Mouse (Mus musculus): ENCODE data around the gene Tbrg4. TPM values are rescaled to one million over a fixed set of nuclear protein-coding genes. Genes with fewer than 3 reads are reported as not detected.

Tbrg4 gene
- polyA plus RNA-seq, 1 experiment = 9.6 TPM

DNA sequence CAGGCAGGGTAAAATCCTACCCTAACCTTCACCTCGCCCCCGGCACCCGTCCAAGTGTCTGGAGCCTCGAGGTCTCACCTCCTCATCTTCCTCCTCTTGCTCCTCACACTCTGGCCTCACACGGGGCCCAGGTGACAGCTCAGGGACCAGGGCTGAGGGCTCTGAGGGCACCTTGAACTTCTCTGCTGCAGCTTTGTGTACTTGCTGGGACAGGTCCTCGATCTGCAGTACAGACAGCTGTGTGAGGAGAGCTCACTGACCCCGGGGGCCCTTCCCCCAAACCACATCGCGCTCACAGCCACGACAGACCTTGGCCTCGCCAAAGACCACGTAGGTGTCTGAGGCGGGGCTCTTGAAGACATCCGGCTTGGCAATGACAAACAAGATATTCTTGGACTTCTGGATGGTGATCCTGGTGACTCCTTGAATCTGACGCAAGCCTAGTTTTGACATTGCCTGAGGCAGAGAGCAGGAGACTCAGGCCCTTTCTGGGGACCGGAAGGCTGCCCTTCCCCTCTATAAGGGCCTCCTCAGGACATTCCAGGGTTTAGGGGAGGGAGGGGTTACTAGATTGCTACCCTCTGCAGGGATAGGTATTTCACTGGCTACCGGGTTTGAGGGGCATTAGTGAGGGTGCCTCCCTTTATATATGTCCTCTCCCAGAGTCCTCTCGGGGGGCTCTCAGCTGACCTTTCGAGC, 27.5 kb downstream of the Tbrg4 start:
- peak overlapping the region; percentile 55 for H3K4me3 ChIP-seq (replicated peaks)
- TF ChIP-seq GATA1 (IDR thresholded peaks at IDR 0.05; ENCODE audit: low read length) = no peak
- TF ChIP-seq TAL1 (IDR thresholded peaks at IDR 0.05; ENCODE audit: low read length) = no peak

DNA sequence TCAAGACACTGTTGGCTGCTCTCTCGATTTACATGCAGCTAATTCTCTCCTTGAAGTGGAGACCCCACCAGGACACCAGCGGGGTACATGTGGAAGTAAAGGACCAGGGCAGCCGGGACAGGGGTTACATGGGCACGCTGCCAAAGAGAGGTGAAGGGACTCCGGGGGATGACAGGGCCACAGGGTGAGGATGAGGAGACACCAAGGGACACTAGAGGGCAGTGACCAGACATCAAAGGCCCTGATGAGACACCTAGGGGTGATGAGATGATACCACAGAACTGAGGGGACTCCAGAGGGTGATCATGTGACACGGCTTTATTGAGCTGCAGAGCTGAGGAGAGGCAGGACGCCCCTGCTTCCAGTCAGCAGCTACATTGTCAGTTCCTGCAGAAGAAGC, 28.3 kb downstream of the Tbrg4 start:
- H3K4me3 ChIP-seq (replicated peaks) = no peak overlapping the region
- no peaks in the 10 kb centered on the region for H3K9me3 ChIP-seq (ENCODE audit: control insufficient read depth, low read length)
- H3K4me1 ChIP-seq (ENCODE audit: control insufficient read depth) = peaks cover 94% of the 10 kb centered on the region
- H3K27me3 ChIP-seq (ENCODE audit: control insufficient read depth) = peaks cover 11% of the 10 kb centered on the region
- peaks cover 64% of the 10 kb centered on the region for H3K36me3 ChIP-seq (ENCODE audit: control insufficient read depth)
- TF ChIP-seq GATA1 (IDR thresholded peaks at IDR 0.05; ENCODE audit: low read length) (no peak), TAL1 (IDR thresholded peaks at IDR 0.05; ENCODE audit: low read length) (no peak)

More for the DNA sequence above, 27.5 kb downstream of the Tbrg4 start:
- H3K36me3 ChIP-seq (ENCODE audit: control insufficient read depth) = peaks cover 56% of the 10 kb centered on the region
- H3K4me1 ChIP-seq (ENCODE audit: control insufficient read depth) = peaks cover 86% of the 10 kb centered on the region
- H3K9me3 ChIP-seq (ENCODE audit: control insufficient read depth, low read length) = no peaks in the 10 kb centered on the region
- H3K27me3 ChIP-seq (ENCODE audit: control insufficient read depth) = peaks cover 19% of the 10 kb centered on the region

DNA sequence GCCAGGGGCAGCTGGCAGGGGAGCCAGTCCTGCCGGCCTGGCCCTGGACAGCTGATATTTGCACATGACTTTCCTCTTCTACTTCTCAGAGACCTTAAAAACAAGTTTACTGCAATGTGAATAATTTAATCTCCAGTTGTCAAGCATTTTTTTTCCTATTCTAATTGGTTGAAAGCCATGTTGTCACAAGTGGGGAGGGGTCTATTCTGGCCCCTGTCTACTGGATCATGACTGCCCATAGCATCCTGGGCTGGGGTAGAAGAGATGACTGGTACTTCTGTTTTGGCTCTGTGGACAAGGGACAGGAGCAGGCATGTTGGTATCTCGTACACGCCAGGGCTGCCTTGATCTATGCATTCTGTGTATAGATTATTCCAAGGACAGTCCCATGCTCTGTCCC, 29.3 kb downstream of the Tbrg4 start:
- TF ChIP-seq GATA1 (IDR thresholded peaks at IDR 0.05; ENCODE audit: low read length) = no peak
- no peak for TF ChIP-seq TAL1 (IDR thresholded peaks at IDR 0.05; ENCODE audit: low read length)
- H3K36me3 ChIP-seq (ENCODE audit: control insufficient read depth) = peaks cover 73% of the 10 kb centered on the region
- H3K4me1 ChIP-seq (ENCODE audit: control insufficient read depth) = peaks cover 95% of the 10 kb centered on the region
- H3K9me3 ChIP-seq (ENCODE audit: control insufficient read depth, low read length) = no peaks in the 10 kb centered on the region
- peaks cover 2% of the 10 kb centered on the region for H3K27me3 ChIP-seq (ENCODE audit: control insufficient read depth)
- H3K4me3 ChIP-seq (replicated peaks) = no peak overlapping the region

DNA sequence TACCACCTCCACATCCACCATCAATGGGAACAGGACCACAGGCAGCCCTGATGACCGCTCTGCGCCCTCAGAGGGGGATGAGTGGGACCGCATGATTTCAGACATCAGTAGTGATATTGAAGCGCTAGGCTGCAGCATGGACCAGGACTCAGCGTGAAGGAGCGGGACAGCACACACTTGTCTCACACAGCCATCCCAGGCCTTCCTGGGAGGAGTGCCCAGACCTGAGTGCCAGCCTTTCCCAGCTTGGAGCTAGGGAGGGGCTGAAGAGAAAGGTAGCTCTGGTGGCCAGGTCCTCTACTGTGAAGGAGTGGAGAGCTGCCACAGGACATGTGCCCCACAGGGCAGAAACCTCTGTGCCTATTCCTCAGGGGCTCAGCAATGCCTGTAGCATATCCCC, 29.7 kb downstream of the Tbrg4 start:
- Histone ChIP-seq H3K9me3 (ENCODE audit: control insufficient read depth, low read length) (no peaks in the 10 kb centered on the region), H3K36me3 (ENCODE audit: control insufficient read depth) (peaks cover 77% of the 10 kb centered on the region), H3K27me3 (ENCODE audit: control insufficient read depth) (no peaks in the 10 kb centered on the region), H3K4me1 (ENCODE audit: control insufficient read depth) (peaks cover 97% of the 10 kb centered on the region), H3K4me3 (replicated peaks) (no peak overlapping the region)
- TF ChIP-seq GATA1 (IDR thresholded peaks at IDR 0.05; ENCODE audit: low read length) (no peak), TAL1 (IDR thresholded peaks at IDR 0.05; ENCODE audit: low read length) (no peak)

DNA sequence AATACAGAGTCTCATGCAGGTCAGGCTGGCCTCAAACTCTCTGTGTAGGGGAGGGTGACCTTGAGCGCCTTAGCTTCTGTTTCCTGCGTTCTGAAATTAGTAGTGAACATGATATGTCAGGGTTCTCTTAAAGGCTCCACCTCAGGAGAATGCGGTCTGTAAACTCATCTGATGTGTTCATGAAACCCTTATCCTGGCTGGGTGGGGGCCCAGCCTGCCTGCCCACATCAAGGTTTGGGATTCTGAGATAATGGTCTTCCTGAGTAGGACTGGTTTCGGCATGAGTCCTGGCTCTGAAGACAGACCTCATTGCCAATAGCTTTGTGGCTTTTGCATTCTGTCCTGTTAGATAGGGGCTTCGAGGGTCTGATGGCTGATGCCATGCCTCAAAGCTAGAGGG, 30.5 kb downstream of the Tbrg4 start:
- H3K9me3 ChIP-seq (ENCODE audit: control insufficient read depth, low read length) = no peaks in the 10 kb centered on the region
- H3K27me3 ChIP-seq (ENCODE audit: control insufficient read depth) = no peaks in the 10 kb centered on the region
- H3K4me3 ChIP-seq (replicated peaks) = no peak overlapping the region
- TF ChIP-seq TAL1 (IDR thresholded peaks at IDR 0.05; ENCODE audit: low read length) (no peak), GATA1 (IDR thresholded peaks at IDR 0.05; ENCODE audit: low read length) (no peak)
- H3K36me3 ChIP-seq (ENCODE audit: control insufficient read depth) = peaks cover 86% of the 10 kb centered on the region
- H3K4me1 ChIP-seq (ENCODE audit: control insufficient read depth) = peaks cover 97% of the 10 kb centered on the region

DNA sequence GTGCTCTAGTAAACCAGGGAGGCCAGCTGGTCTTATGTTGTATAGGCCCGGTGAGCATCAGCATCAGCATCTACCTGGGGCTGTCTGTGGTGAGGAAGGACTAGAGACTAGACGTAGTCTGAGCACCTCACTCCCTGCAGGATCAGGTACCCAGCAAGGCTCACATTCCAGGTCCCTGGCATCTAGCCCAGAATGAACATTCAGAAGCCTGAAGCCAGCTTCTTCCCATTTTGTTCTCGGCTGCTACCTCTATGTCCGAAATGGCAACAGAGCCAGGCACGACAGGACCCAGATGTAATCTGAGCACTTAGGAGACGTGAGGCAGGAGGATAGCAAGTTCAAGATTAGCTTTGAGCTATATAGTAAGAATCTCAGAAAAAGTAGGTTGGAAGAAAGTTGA, 31.0 kb downstream of the Tbrg4 start:
- H3K27me3 ChIP-seq (ENCODE audit: control insufficient read depth) = no peaks in the 10 kb centered on the region
- no peaks in the 10 kb centered on the region for H3K9me3 ChIP-seq (ENCODE audit: control insufficient read depth, low read length)
- TF ChIP-seq TAL1 (IDR thresholded peaks at IDR 0.05; ENCODE audit: low read length) = no peak
- no peak for TF ChIP-seq GATA1 (IDR thresholded peaks at IDR 0.05; ENCODE audit: low read length)
- H3K4me3 ChIP-seq (replicated peaks) = no peak overlapping the region
- H3K36me3 ChIP-seq (ENCODE audit: control insufficient read depth) = peaks cover 91% of the 10 kb centered on the region
- peaks cover 97% of the 10 kb centered on the region for H3K4me1 ChIP-seq (ENCODE audit: control insufficient read depth)

DNA sequence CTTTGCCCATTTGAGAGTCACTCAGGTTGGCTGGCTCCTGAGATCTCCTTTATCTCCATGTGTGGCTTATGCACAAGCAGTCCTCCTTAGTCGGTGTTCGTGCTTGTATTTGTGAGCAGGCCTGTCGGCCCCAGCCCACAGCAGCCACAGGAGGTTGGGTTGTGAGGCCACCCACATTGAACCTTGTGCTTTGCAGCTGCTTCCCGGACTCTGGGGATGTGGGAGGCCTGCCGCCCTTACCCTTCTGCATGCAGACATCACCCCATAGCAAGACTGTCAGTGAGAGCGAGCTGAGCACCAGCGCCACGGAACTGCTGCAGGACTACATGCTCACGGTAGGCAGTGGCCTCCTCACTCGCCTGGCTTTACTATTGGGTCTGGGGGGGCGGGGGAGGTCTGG, 32.5 kb downstream of the Tbrg4 start:
- H3K27me3 ChIP-seq (ENCODE audit: control insufficient read depth) = no peaks in the 10 kb centered on the region
- H3K4me1 ChIP-seq (ENCODE audit: control insufficient read depth) = peaks cover 96% of the 10 kb centered on the region
- TF ChIP-seq GATA1 (IDR thresholded peaks at IDR 0.05; ENCODE audit: low read length) (no peak), TAL1 (IDR thresholded peaks at IDR 0.05; ENCODE audit: low read length) (no peak)
- H3K36me3 ChIP-seq (ENCODE audit: control insufficient read depth) = peaks cover 96% of the 10 kb centered on the region
- no peak overlapping the region for H3K4me3 ChIP-seq (replicated peaks)
- no peaks in the 10 kb centered on the region for H3K9me3 ChIP-seq (ENCODE audit: control insufficient read depth, low read length)

DNA sequence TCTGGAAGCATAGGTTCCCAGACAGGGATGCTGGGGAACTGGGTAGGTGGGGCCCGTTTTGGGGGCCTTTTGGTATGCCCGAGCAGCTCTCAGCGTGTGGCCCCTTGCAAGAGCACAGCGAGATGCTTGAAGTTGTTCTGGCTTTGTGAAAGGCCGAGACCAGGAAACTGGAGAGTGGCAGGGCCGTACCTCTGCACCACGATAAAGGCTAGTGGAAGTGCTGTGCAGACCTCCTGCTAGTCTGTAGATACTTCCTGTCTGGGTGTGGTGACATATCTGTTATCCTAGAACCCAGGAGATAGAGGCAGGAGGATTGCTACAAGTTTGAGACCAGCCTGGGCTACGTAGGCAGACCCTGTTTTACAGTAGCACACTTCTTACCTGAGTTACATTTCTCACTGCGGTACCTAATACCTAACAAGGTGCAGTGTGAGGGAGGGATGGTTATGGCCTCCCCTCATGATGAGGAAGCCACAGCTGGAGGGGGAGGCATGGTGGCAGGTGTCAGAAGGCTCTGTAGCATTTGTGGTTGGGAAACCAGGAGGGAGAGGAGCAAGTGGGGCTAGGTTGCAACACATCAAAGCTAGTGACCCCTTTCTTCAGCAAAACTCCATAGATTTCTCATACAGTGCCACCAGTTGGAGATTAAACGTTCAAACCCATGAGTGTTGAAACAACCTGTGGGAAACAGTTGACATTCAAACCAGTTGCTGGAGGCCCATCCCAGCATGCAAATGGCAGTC, 34.8 kb downstream of the Tbrg4 start:
- Histone ChIP-seq H3K4me3 (replicated peaks) (peak overlapping the region; percentile 33), H3K36me3 (ENCODE audit: control insufficient read depth) (peaks cover 93% of the 10 kb centered on the region), H3K9me3 (ENCODE audit: control insufficient read depth, low read length) (no peaks in the 10 kb centered on the region), H3K27me3 (ENCODE audit: control insufficient read depth) (no peaks in the 10 kb centered on the region), H3K4me1 (ENCODE audit: control insufficient read depth) (peaks cover 93% of the 10 kb centered on the region)
- TF ChIP-seq GATA1 (IDR thresholded peaks at IDR 0.05; ENCODE audit: low read length) = peak; percentile 51
- peak; percentile 63 for TF ChIP-seq TAL1 (IDR thresholded peaks at IDR 0.05; ENCODE audit: low read length)

DNA sequence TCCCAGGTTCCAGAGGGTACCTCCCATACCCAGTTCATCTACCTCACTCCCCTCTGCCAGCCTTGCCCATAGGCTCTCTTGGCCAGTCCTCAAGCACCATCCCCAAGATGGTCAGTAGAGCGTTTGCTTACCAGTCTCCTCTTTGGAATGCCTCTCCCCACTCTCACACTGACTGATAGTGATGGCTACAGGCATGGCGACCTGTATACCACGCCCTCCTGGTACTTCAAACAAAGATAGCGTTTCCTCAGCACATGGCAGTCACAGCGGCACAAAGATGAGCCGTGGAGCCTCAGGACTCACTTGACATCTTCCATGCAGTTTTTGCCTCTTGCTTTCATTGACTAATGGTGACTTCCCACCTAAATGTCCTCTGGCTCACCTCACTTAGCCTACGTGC, 36.0 kb downstream of the Tbrg4 start:
- Histone ChIP-seq H3K9me3 (ENCODE audit: control insufficient read depth, low read length) (no peaks in the 10 kb centered on the region), H3K4me1 (ENCODE audit: control insufficient read depth) (peaks cover 92% of the 10 kb centered on the region), H3K4me3 (replicated peaks) (no peak overlapping the region), H3K36me3 (ENCODE audit: control insufficient read depth) (peaks cover 93% of the 10 kb centered on the region), H3K27me3 (ENCODE audit: control insufficient read depth) (no peaks in the 10 kb centered on the region)
- no peak for TF ChIP-seq GATA1 (IDR thresholded peaks at IDR 0.05; ENCODE audit: low read length)
- TF ChIP-seq TAL1 (IDR thresholded peaks at IDR 0.05; ENCODE audit: low read length) = no peak

Data from erythroblast, embryonic 14.5 days (primary cell).